Mouse (Mus musculus): ENCODE measurements around the gene Ap1s2. TPM values are rescaled to one million over a fixed set of nuclear protein-coding genes. Genes with fewer than 3 reads are reported as not detected.
A peak's percentile ranks its signal among the peaks of the same experiment; 100 is the strongest.

Gene Ap1s2
- 10 to 100 TPM; 20.4 to 36.9 (median 26.4) TPM for total RNA-seq (2022)

- DNase-seq (ENCODE audit: low spot score in 2 of 2) = peak; percentile 89 to 93
Observed at GRCm38 (mm10) chrX:163908337-163909250, at the start of gene Ap1s2. Gene Ap1s2, plus strand, starts transcription at chrX:163909017.

GRCm38 (mm10) chrX:163867711-163868379 is 41.0 kb upstream of the Ap1s2 start:
- DNase-seq (ENCODE audit: low spot score in 2 of 2) = no peak

- no peak for DNase-seq (ENCODE audit: low spot score in 2 of 2)
Observed at GRCm38 (mm10) chrX:163868659-163869278, 40.0 kb upstream of the Ap1s2 start.

- DNase-seq (ENCODE audit: low spot score in 2 of 2) = no peak
Observed at GRCm38 (mm10) chrX:163875932-163876331, 32.9 kb upstream of the Ap1s2 start.

GRCm38 (mm10) chrX:163876636-163877035 is 32.2 kb upstream of the Ap1s2 start:
- no peak for DNase-seq (ENCODE audit: low spot score in 2 of 2)

- DNase-seq (ENCODE audit: low spot score in 2 of 2) = no peak
Observed at GRCm38 (mm10) chrX:163879039-163879438, 29.8 kb upstream of the Ap1s2 start.

- DNase-seq (ENCODE audit: low spot score in 2 of 2) = peak in 1 of 2 experiments; percentile 7
Observed at GRCm38 (mm10) chrX:163879461-163879860, 29.4 kb upstream of the Ap1s2 start.

GRCm38 (mm10) chrX:163885539-163885981 is 23.3 kb upstream of the Ap1s2 start:
- DNase-seq (ENCODE audit: low spot score in 2 of 2) = no peak

GRCm38 (mm10) chrX:163897354-163897753 is 11.5 kb upstream of the Ap1s2 start:
- no peak for DNase-seq (ENCODE audit: low spot score in 2 of 2)

- DNase-seq (ENCODE audit: low spot score in 2 of 2) = no peak
Observed at GRCm38 (mm10) chrX:163899431-163900020, 9.3 kb upstream of the Ap1s2 start.

GRCm38 (mm10) chrX:163906861-163907260 is 2.0 kb upstream of the Ap1s2 start:
- no peak for DNase-seq (ENCODE audit: low spot score in 2 of 2)

GRCm38 (mm10) chrX:163908003-163908336 is 847 bp upstream of the Ap1s2 start:
- DNase-seq (ENCODE audit: low spot score in 2 of 2) = no peak

GRCm38 (mm10) chrX:163909381-163909780 is 564 bp downstream of the Ap1s2 start:
- peak; percentile 2 to 11 for DNase-seq (ENCODE audit: low spot score in 2 of 2)

- no peak for DNase-seq (ENCODE audit: low spot score in 2 of 2)
Observed at GRCm38 (mm10) chrX:163912791-163913190, 4.0 kb downstream of the Ap1s2 start.

- DNase-seq (ENCODE audit: low spot score in 2 of 2) = no peak
Observed at GRCm38 (mm10) chrX:163929550-163929949, 20.7 kb downstream of the Ap1s2 start.

- no peak for DNase-seq (ENCODE audit: low spot score in 2 of 2)
Observed at GRCm38 (mm10) chrX:163934731-163935130, 25.9 kb downstream of the Ap1s2 start.

GRCm38 (mm10) chrX:163938587-163938986 is 29.8 kb downstream of the Ap1s2 start:
- DNase-seq (ENCODE audit: low spot score in 2 of 2) = peak; percentile 39 to 62

- DNase-seq (ENCODE audit: low spot score in 2 of 2) = no peak
Observed at GRCm38 (mm10) chrX:163944381-163944780, 35.6 kb downstream of the Ap1s2 start.

- no peak for DNase-seq (ENCODE audit: low spot score in 2 of 2)
Observed at GRCm38 (mm10) chrX:163951618-163952017, 42.8 kb downstream of the Ap1s2 start.

- DNase-seq (ENCODE audit: low spot score in 2 of 2) = no peak
Observed at GRCm38 (mm10) chrX:163957381-163957780, 48.6 kb downstream of the Ap1s2 start.

GRCm38 (mm10) chrX:163957803-163958466 is 49.1 kb downstream of the Ap1s2 start:
- peak; percentile 10 to 30 for DNase-seq (ENCODE audit: low spot score in 2 of 2)
